In the genomic region with DNA sequence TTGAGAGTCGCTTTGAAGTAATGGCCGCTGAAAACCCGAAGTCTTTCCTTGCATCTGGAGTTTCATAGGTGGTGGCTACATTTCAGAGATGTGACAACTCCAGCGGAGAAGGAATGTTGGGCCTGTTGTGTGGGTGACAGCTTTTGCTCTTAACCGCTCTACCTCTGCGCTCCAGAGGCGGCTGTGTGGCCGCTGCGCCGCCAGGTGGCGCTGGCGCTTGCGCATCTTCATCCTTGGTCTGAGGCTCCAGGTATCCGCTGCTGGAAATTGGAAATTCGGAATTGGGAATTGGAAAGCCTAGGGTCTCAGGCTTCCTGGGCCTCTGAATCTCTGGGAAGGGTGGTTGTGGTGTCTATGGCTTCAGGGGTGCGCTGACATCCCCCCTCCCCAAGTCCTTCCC, we compare ENCODE assay signal across 7 mouse cellular contexts.
DNase-seq lines count a peak whose midpoint lies in the region; ATAC-seq and TF ChIP-seq lines count a peak whose summit lies in the region.

No protein-coding gene starts in this region.

- DNase-seq in urinary bladder, adult 18-20 months (ENCODE audit: low spot score in 2 of 2), result peak; percentile 12 to 35
- DNase-seq in urinary bladder, postnatal 10 days (ENCODE audit: low spot score), result no peak
- peak; percentile 76 for DNase-seq in brain, embryonic 14.5 days (ENCODE audit: low read depth)
- peak; percentile 55 for DNase-seq in kidney, postnatal 14 days
- peak; percentile 81 for DNase-seq in lung, embryonic 14.5 days
- DNase-seq in right cerebral cortex, postnatal 25 days, result peak; percentile 85

- no peak overlapping the region for H3K4me3 ChIP-seq in forebrain, embryonic 12.5 days (replicated peaks)
- H3K4me3 ChIP-seq in lung, embryonic 14.5 days (ENCODE audit: low read depth, low read length), result no peak overlapping the region

- ATAC-seq in forebrain, embryonic 12.5 days (ENCODE audit: low FRiP score), result 0 out of 2 replicates have a peak, but pooled peaks have one; percentile 33
- ATAC-seq in lung, embryonic 14.5 days (ENCODE audit: insufficient read depth), result no peak

- no peak overlapping the region for H3K27ac ChIP-seq in forebrain, embryonic 12.5 days
- no peak overlapping the region for H3K27ac ChIP-seq in lung, embryonic 14.5 days (ENCODE audit: low read depth)

- no peaks in the 10 kb centered on the region for H3K4me1 ChIP-seq in forebrain, embryonic 12.5 days
- no peaks in the 10 kb centered on the region for H3K4me1 ChIP-seq in lung, embryonic 14.5 days (ENCODE audit: insufficient read depth)

- H3K27me3 ChIP-seq in forebrain, embryonic 12.5 days, result peaks cover 22% of the 10 kb centered on the region
- no peaks in the 10 kb centered on the region for H3K27me3 ChIP-seq in lung, embryonic 14.5 days (ENCODE audit: insufficient read depth, low read length)

- peak; percentile 97 for TF ChIP-seq CTCF in brain, embryonic 14.5 days (IDR thresholded peaks at IDR 0.05; ENCODE audit: borderline replicate concordance, extremely low read depth, insufficient read depth, insufficient read length)
- peak; percentile 95 for TF ChIP-seq CTCF in lung, embryonic 14.5 days (IDR thresholded peaks at IDR 0.05; ENCODE audit: low read depth)

- no peak overlapping the region for H3K4me2 ChIP-seq in forebrain, embryonic 12.5 days
- no peak overlapping the region for H3K4me2 ChIP-seq in lung, embryonic 14.5 days

- no peak for TF ChIP-seq POLR2A in brain, embryonic 14.5 days (IDR thresholded peaks at IDR 0.05; ENCODE audit: borderline replicate concordance, extremely low read depth, insufficient read depth, insufficient read length, poor library complexity, severe bottlenecking)

- 5% methylated on average over 16 of the region's 16 CpGs for WGBS in forebrain, embryonic 12.5 days
- WGBS in lung, embryonic 14.5 days, result 3% methylated on average over 16 of the region's 16 CpGs

- H3K9ac ChIP-seq in forebrain, embryonic 12.5 days, result no peak overlapping the region
- no peak overlapping the region for H3K9ac ChIP-seq in lung, embryonic 14.5 days

- H3K9me3 ChIP-seq in forebrain, embryonic 12.5 days, result no peaks in the 10 kb centered on the region
- H3K9me3 ChIP-seq in lung, embryonic 14.5 days (ENCODE audit: low read depth, low read length), result no peaks in the 10 kb centered on the region

- H3K36me3 ChIP-seq in forebrain, embryonic 12.5 days (replicated peaks), result no peaks in the 10 kb centered on the region
- H3K36me3 ChIP-seq in lung, embryonic 14.5 days (ENCODE audit: insufficient read depth), result no peaks in the 10 kb centered on the region
